14 mouse cellular contexts compared by ENCODE assay signal in the genomic region with DNA sequence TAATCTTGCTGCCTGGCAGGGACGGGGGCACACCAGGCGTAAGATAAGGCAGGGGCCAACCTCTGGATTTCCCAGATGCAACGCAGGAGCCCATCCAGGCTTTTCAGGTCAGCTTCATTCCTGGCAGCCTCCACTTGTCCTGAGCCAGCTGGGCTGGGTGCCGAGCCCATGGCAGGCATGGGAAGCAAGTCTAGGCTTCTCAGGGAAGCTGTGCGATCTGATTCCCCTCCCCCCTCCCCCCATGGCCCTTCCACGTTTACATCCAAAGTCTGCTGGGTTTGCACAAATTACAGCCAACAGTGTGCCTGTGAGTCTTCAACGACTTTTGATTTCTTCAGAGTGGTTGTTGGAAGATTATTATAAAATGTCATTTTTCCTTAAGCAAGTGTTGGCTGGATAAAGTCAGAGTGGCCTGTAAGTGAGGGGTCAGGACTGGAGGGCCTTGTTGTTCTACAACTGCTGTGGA. TPM values are rescaled to one million over a fixed set of nuclear protein-coding genes. Genes with fewer than 3 reads are reported as not detected.
A peak's percentile ranks its signal among the peaks of the same experiment; 100 is the strongest.
DNase-seq lines count a peak whose midpoint lies in the region; ATAC-seq and TF ChIP-seq lines count a peak whose summit lies in the region.
"Had no signal": no experiment of that assay in that cellular context is flagged by ENCODE, and none has a peak within 500 bp of the region (broad histone marks: within the 10 kb centered on the region; RNA-seq: fewer than 3 reads in every experiment).

No protein-coding gene starts in this region.

- TF ChIP-seq POLR2A in lung, adult 2 months (IDR thresholded peaks at IDR 0.05; ENCODE audit: borderline replicate concordance, extremely low read depth, low read depth, low read length): no peak

- 0 out of 2 replicates have a peak, but pooled peaks cover 3% of the 10 kb centered on the region for H3K36me3 ChIP-seq in lung, embryonic 15.5 days
- H3K36me3 ChIP-seq: midbrain, embryonic 15.5 days had no signal

- H3K27me3 ChIP-seq in lung, embryonic 15.5 days: no peaks in the 10 kb centered on the region
- H3K27me3 ChIP-seq: hindbrain, embryonic 15.5 days; midbrain, embryonic 15.5 days had no signal

- 63% methylated on average over 7 of the region's 7 CpGs for WGBS in lung, embryonic 15.5 days
- WGBS in lung, adult 2 months: 49% methylated on average over 7 of the region's 7 CpGs

- H3K27ac ChIP-seq in lung, embryonic 15.5 days: peak overlapping the region; percentile 7; the same call in 1 of the 2 replicates
- H3K27ac ChIP-seq: hindbrain, embryonic 15.5 days; midbrain, embryonic 15.5 days had no signal

- no peak overlapping the region for H3K9ac ChIP-seq in lung, embryonic 15.5 days
- H3K9ac ChIP-seq: hindbrain, embryonic 15.5 days; liver, postnatal 0 days; midbrain, embryonic 15.5 days had no signal

- peak; percentile 26; the same call in 1 of the 2 replicates for ATAC-seq in lung, embryonic 15.5 days (ENCODE audit: borderline replicate concordance, extremely low read depth, low FRiP score, low TSS enrichment)
- ATAC-seq: CD4-positive, CD25-positive, alpha-beta regulatory T cell, adult 4 months; midbrain, embryonic 15.5 days had no signal

- no peak for TF ChIP-seq CTCF in lung, adult 2 months (IDR thresholded peaks at IDR 0.05; ENCODE audit: insufficient read depth, low read length)

- no peaks in the 10 kb centered on the region for H3K9me3 ChIP-seq in lung, embryonic 15.5 days
- H3K9me3 ChIP-seq: hindbrain, embryonic 15.5 days; midbrain, embryonic 15.5 days had no signal

- peak; percentile 45 to 60 for DNase-seq in cerebellum, postnatal 25 days
- DNase-seq in cerebellum, adult 11 months: no peak
- no peak for DNase-seq in lung, adult 2 months
- peak; percentile 48 for DNase-seq in heart, postnatal 25 days (ENCODE audit: low spot score)
- DNase-seq in urinary bladder, adult 18-20 months (ENCODE audit: low spot score in 2 of 2): no peak
- DNase-seq in testis, postnatal 14 days (ENCODE audit: low spot score): no peak
- DNase-seq in Muller cell, postnatal 12 days (ENCODE audit: inconsistent ontology term): no peak
- DNase-seq: liver, postnatal 0 days; right cerebral cortex, postnatal 25 days had no signal

- no peak overlapping the region for H3K4me3 ChIP-seq in lung, embryonic 15.5 days
- H3K4me3 ChIP-seq in lung, adult 2 months (replicated peaks; ENCODE audit: extremely low read depth, low read depth, low read length): no peak overlapping the region
- H3K4me3 ChIP-seq: erythroblast, embryonic 14.5 days; hindbrain, embryonic 15.5 days; midbrain, embryonic 15.5 days had no signal

- intact Hi-C loops in heart, postnatal 25 days (cut with DNase I): no loop called here

- H3K4me1 ChIP-seq in lung, embryonic 15.5 days: peaks cover 6% of the 10 kb centered on the region
- H3K4me1 ChIP-seq in lung, adult 2 months (ENCODE audit: control insufficient read depth, insufficient read depth, low read length): peaks cover 9% of the 10 kb centered on the region
- H3K4me1 ChIP-seq: midbrain, embryonic 15.5 days had no signal

- H3K4me2 ChIP-seq in lung, embryonic 15.5 days: no peak overlapping the region
- H3K4me2 ChIP-seq: hindbrain, embryonic 15.5 days; midbrain, embryonic 15.5 days had no signal

RNA-seq across cellular contexts. Expression of gene Gas6, which starts 13.2 kb away (rescaled TPM):
- polyA plus RNA-seq in lung, embryonic 15.5 days (2015; fragmentation: Nextera tagmentation; extraction: Ambion mirVana): 74.8 and 85.7 TPM in 2 replicates
- polyA plus RNA-seq in lung, adult 2 months (2012; rRNA removed): 245 and 264 TPM in 2 replicates
- 100 to 1,000 TPM; 123 to 126 TPM for total RNA-seq in heart, postnatal 25 days (2021)
- polyA plus RNA-seq: CD4-positive, CD25-positive, alpha-beta regulatory T cell, adult 4 months had no signal

RNA-seq across cellular contexts. Expression of gene Tmem255b, which starts 46.1 kb away (rescaled TPM):
- polyA plus RNA-seq in lung, embryonic 15.5 days (2015; fragmentation: Nextera tagmentation; extraction: Ambion mirVana): 0.67 and 0.75 TPM in 2 replicates
- 5.5 and 7.3 TPM in 2 replicates for polyA plus RNA-seq in lung, adult 2 months (2012; rRNA removed)
- total RNA-seq in heart, postnatal 25 days (2021): 1 to 10 TPM; 7.3 to 9.3 TPM
- polyA plus RNA-seq: CD4-positive, CD25-positive, alpha-beta regulatory T cell, adult 4 months; erythroblast, embryonic 14.5 days; liver, postnatal 0 days had no signal

Comparison
In these comparisons a context has a peak if more than half of its experiments do, and no peak if none do; other contexts are left out.
1. DNase-seq: peak in cerebellum, postnatal 25 days (2 of 2) and heart, postnatal 25 days (single experiment); none in cerebellum, adult 11 months (single experiment), lung, adult 2 months (single experiment), urinary bladder, adult 18-20 months (0 of 2), testis, postnatal 14 days (single experiment) and Muller cell, postnatal 12 days (single experiment).